Mouse (Mus musculus) duodenum, adult 2 months (tissue): ENCODE data around the gene Esp31. TPM values are rescaled to one million over a fixed set of nuclear protein-coding genes. Genes with fewer than 3 reads are reported as not detected.

ENCODE experiments used
- polyA plus RNA-seq: library from polyadenylated mRNA; depleted of rRNA; stranded (reverse); fragments of >200 nt; gene quantifications from 2 replicates; pipeline ENCODE4 v1.2.3, GENCODE M21; 2012; ENCODE audit warnings: low replicate concordance; rRNA removed

Gene Esp31
- not detected in 2 replicates for polyA plus RNA-seq

DNA sequence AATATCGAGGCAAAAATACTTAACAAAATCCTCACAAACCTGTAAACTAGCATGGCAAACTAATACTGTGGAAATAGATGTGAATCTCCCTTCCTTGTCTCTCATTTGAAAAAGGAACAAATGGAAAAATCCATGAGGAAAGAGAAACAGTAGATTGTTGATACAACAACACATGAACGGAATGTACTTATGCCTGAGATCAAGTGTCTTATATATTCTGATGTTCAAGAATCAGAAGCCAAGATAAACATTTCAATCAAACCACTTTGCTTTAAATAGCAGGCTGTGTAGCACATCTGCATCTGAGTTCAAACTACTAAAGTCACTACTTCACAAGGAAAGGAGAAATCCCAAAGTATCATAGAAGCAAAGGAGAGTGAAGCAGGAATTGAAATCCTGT lies at the start of gene Esp31:
Gene Esp31 (plus strand): TSS at position 301 of the 400 bp plus-strand sequence.

Other genes starting within 250 kb of the Esp31 start
- gene Esp36, start 219.3 kb upstream of the Esp31 start, polyA plus RNA-seq: not detected in 2 replicates
- gene Esp34, start 85.3 kb upstream of the Esp31 start, polyA plus RNA-seq: not detected in 2 replicates